Mouse (Mus musculus) c-Kit-negative CD71-positive TER-119-positive erythroid progenitor cells, embryonic 14.5 days (primary cell): ENCODE results near the gene Inpp4b.
"Not testable (repeated sequence)": the region's sequence is repeated elsewhere in the genome, so short reads cannot be mapped to it uniquely, and the experiment has no call there.

Experiments used
- DNase-seq: peaks from one replicate; pipeline ENCODE4 v3.0.0-alpha.2; 2013; ENCODE audit warnings: low read depth, low spot score

Gene Inpp4b

GRCm38 (mm10) chr8:81777704-81778103, 435.3 kb downstream of the Inpp4b start:
- no peak for DNase-seq

GRCm38 (mm10) chr8:81779440-81779839, 437.1 kb downstream of the Inpp4b start:
- DNase-seq = no peak

DNA sequence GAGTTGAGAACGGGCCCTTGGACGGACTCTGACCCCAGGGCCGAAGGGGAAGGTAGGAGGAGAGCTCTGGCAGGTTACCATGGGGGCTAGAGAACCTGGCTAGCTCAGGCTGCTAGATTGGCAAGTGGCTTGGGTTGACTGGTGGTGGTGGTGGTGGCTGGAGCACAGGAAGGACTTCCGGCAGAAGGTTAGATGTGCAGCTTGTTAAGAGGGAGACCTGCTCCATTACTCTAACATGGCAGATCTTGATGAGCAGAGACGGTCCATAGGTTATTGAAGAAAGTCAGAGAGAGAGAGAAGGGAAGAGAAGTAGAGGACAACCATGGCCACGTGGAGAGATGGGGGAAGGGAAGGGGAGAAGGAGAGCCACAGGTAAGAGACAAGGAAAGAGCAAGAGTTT, 437.8 kb downstream of the Inpp4b start:
- no peak for DNase-seq

- DNase-seq = no peak
Observed at GRCm38 (mm10) chr8:81780921-81781675, 438.7 kb downstream of the Inpp4b start.

DNA sequence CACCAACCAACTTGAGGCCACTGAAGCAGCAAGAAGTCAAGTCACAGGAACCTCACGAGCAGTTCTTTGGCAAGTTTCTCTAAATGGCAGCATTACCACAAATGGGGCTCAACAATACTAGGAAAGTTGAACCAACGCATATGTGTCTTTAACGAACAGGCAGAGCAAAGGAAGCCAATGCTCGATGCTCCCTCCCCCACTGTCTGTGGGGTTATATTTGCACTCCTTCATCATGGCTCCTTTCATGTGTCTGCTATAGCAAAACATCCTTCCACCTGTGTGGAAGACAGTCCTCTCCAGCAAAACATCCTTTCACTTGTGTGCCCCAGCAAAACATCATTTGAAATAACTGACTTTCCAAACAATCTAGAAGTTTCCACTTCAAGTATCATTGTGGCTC, 440.4 kb downstream of the Inpp4b start:
- DNase-seq = no peak

DNA sequence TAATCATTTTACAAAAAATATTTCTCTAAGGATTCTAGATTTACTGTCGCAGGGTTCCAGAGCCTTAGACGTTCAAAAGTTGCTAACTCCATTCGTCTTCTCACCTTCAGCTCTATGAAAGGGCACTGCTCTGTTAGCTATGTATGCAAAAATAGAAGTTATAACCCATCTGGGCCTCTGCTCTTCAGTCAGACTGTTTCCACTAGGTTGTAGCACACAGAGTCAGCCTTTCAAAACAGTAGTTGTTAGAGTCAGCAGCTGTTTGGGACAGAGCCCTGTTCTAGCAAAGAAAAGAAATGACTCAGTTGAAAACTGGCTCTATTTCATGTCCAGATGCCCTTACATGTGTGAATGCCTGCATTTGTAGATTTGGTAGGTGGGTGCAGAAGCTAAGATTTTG, 442.4 kb downstream of the Inpp4b start:
- no peak for DNase-seq

- no peak for DNase-seq
Observed at GRCm38 (mm10) chr8:81788498-81788897, 446.1 kb downstream of the Inpp4b start.

DNA sequence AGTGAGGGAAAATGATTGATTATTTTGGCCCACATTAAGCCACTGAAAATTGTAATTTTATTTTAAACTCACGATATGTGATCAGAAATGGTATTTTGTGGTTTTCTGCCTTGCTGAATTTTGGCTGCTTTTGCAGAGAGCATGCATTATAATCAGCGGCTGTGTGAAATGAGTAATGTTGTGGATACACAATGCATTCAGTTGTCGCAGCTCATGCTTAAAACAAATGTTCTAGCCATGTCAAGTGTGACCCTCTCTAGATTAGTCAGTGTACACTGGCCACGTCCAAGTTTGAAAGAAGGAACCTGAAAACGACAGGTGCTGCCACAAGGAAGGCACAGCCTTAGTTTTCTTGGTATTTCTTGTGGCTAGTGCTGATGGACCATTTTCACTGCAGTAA, 450.3 kb downstream of the Inpp4b start:
- no peak for DNase-seq

- no peak for DNase-seq
Observed at GRCm38 (mm10) chr8:81798501-81798900, 456.1 kb downstream of the Inpp4b start.

- no peak for DNase-seq
Observed at GRCm38 (mm10) chr8:81800792-81801191, 458.4 kb downstream of the Inpp4b start.

DNA sequence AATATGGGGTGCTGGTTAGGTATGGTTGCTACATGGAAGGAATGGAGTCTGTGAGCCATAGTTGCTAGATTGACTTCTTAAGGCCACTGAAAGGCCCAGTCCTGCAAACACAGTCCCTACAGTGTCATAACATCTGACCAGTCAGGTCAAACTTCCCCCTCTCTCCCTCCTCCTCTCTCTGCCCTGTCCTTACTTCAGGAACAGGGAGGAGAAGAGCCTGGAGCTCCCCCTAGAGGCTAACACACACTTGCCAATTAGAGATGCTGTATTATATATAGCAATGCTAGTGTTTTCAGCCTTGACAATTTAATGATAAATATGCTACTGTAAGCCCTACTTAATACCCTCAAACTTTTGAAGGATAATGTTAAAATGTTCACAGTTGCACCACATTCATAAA, 464.4 kb downstream of the Inpp4b start:
- peak; percentile 28 for DNase-seq

DNA sequence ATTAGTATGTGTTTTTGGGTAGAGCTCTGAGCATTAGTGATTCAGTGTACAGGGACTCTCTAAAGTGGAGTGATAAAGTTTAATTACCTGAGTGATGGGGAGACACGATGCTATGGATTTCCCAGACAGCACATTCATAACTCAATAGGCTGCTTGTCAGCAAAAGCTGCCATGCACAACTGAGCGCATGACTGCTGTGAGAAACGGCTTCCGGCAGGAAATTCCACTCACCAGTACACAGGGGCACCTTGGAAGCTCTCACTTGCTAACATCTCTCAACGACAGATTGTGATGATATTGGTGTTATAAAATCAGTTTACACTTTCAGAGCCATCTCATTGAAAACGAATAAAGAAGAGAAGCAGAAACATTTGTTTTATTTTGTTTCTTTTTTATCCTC, 465.2 kb downstream of the Inpp4b start:
- DNase-seq = no peak

DNA sequence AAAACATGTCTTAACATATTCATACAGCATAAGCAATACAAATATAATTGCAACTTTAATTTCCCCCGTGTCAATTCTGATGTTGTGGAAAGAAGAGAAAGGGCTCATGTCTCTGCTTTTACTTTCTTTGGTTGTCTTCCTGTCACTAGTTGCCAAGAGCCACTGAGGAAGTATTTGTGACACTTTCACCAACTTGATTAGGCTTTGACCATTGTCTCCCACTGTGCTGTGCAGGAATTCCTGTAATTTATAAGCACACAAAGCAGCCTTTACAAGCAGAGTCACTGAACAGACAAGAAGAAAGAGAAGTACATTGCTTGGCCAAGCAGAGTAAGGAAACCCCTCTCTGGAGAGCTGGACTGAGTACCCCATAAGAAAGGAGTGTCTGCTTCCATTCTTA, 466.1 kb downstream of the Inpp4b start:
- DNase-seq = no peak

DNA sequence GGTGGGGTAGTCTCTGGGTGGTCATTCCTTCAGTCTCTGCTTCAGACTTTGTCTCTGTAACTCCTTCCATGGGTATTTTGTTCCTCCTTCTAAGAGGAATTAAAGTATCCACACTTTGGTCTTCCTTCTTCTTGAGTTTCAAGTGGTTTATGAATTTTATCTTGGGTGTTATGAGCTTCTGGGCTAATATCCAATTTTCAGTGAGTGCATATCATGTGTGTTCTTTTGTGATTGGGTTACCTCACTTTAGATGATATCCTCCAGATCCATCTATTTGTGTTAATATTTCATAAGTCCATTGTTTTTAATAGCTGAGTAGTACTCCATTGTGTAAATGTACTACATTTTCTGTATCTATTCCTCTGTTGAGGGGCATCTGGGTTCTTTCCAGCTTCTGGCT, 467.1 kb downstream of the Inpp4b start:
- not testable (repeated sequence) for DNase-seq

- no peak for DNase-seq
Observed at GRCm38 (mm10) chr8:81812051-81812751, 469.8 kb downstream of the Inpp4b start.

- no peak for DNase-seq
Observed at GRCm38 (mm10) chr8:81814742-81815141, 472.4 kb downstream of the Inpp4b start.

DNA sequence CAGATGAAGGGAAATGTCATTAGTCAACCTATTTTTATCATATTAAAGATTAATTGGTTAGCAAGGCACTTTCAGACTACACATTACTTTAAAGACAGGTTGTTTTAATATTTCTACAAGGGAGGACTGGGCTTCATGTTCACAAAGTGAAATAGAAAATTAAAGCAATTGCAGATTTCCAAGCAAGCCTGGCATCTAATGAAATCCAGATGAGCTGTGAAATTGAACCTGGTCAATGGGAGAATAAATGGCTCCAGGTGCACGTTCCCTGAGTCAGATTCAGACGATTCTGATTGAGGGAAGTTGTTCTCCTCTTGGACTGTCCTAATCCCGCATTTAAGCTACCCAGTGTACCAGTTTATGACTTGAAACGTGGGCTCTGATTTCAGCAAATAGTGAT, 473.2 kb downstream of the Inpp4b start:
- no peak for DNase-seq

- no peak for DNase-seq
Observed at GRCm38 (mm10) chr8:81823121-81823520, 480.8 kb downstream of the Inpp4b start.

- DNase-seq = no peak
Observed at GRCm38 (mm10) chr8:81824975-81825374, 482.6 kb downstream of the Inpp4b start.

DNA sequence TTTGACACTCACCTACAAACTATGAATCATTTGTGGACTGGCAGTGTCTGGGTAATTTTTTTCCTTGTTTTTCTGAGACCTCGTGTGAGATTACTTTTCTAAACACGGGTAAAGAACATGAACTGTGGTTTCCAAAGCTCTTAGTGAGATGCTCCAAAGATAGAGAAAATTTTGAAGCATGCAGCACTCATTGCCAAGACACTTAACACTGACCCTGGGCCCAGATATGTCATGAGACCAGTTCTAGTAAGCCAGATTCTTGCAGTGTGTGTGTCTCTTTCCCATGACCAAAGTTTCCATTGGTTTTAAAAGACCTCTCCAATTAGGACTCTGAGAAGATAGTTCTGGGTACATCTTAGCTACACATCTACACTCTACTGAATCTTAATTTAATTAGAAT, 484.1 kb downstream of the Inpp4b start:
- no peak for DNase-seq

DNA sequence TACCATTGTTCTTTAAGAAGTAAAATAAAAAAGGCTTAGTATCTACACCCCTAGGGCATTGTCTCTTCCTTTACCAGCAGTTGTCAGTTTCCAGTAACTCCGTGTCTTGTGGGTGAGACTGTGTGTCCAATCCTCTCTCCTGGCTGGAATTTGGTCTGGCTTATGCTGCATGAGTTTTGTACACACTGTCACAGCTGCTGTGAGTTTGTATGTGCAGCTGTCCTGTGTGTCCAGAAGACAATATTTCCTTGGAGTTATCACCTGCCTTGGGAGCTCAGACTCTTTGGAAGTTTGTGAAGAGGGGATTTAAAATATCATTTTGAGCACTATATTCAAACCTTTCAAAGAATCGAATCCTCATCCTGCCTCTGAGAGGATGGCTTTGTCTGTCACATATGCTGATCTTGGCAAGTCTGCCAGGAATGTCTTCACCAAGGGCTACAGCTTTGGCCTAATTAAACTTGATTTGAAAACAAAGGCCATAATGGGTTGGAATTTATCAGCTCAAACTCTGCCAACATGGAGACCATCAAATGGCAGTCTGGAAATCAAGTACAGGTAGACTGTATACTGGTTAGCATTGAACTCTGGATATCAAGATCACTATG, 485.1 kb downstream of the Inpp4b start:
- no peak for DNase-seq

DNA sequence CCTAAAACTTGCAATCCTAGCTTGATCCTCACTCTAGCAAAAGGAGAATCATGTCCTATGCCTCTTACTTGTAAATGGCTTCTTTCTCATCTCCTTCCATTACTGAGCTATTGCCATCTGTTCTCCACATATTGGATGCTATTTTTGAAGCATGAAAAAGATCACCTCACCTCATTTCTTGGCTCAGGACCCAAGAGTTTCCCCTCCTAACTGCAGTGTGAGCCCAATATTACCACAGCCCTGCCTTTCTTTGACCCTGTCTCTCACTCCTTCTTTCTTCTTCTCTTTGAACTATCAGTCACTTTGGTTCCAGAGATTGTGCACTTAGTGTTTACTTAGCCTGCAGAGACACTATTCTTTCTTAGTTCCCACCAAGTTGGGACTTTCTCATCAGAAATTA, 489.1 kb downstream of the Inpp4b start:
- DNase-seq = no peak

DNA sequence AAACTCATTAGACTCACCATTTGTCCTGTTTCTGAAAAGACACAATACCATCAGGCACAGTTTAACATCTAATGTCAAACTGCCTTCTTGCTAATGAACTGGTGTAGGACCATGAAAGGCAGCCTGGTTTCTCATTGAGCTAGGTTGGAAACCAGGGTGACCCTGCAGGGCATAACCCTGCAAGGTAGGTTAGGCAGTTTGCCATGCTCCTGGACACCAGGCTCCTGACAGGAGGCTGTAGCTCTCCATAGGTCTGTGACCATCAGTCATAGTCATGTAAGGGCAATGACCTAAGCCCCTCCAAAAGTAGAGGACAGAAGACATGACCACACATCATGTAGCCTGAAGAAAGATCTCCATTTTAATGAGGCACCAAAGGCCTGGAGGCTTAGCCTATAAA, 491.5 kb downstream of the Inpp4b start:
- no peak for DNase-seq
